Mouse (Mus musculus): ENCODE data around the gene Ovol2.

DNA sequence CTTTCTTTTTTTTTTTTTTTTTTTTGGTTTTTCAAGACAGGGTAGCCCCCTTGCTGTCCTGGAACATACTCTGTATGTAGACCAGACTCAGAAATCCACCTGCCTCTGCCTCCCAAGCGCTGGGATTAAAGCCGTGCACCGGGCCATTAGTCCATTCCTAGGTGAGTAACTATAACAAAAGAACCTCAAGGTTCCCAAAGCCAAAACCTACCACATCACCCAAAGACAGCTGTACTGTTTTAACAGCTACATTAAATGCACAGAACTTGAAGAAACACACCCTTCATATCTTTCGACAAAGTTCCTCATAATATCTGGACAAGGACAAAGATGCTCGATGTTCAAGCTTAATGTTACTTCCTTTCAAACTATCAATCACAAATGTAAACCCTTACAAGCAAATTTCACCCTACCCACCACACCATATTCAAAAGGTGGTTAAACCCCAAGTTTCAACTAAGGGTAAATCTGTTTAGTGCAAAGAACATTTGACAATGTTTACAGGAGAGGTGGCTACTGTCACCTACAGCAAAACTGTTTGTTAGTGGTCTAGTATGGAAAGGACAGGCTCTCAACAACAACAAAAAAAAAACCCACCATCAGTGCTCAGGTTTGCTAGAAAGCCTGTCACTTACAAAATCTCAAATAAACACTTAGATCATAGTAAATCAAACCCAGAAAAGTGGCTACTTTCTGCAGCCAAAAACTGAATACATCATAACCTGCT lies 64.8 kb downstream of the Ovol2 start:
- no peak for TF ChIP-seq HCFC1 (IDR thresholded peaks at IDR 0.05; ENCODE audit: borderline replicate concordance, insufficient read depth, low read length)
- TF ChIP-seq ZC3H11A (IDR thresholded peaks at IDR 0.05; ENCODE audit: borderline replicate concordance, low read depth, low read length) = no peak
- no peak for TF ChIP-seq CHD2 (IDR thresholded peaks at IDR 0.05; ENCODE audit: low read depth, low read length)

All from ES-E14 (cell line).